Mouse (Mus musculus) myocyte (in vitro differentiated cells): ENCODE results near the gene Kcnq1.

Experiments
- CEBPB ChIP-seq: IDR thresholded peaks from 2 replicates; pipeline ENCODE4 v1.6.1; 2011; ENCODE audit warnings: mild to moderate bottlenecking, moderate library complexity; ENCODE audit not compliant: poor library complexity, insufficient read depth, severe bottlenecking
- E2F4 ChIP-seq: IDR thresholded peaks from one replicate; pipeline ENCODE4 v1.6.1; 2011; ENCODE audit warnings: mild to moderate bottlenecking, control low read depth, moderate library complexity; ENCODE audit not compliant: insufficient read depth
- MAX ChIP-seq: IDR thresholded peaks from one replicate; pipeline ENCODE4 v1.6.1; 2011; ENCODE audit warnings: low read depth, mild to moderate bottlenecking, control low read depth
- MYOD1 ChIP-seq, 3 experiments: IDR thresholded peaks; one replicate each; pipeline ENCODE4 v1.6.1; 2011; ENCODE audit warnings: control low read depth in 2 of 3, low read depth in 2 of 3, mild to moderate bottlenecking in 2 of 3, moderate library complexity in 1 of 3; ENCODE audit not compliant: insufficient read length in 2 of 3, control insufficient read depth in 1 of 3
- MYOG ChIP-seq, 3 experiments: IDR thresholded peaks; one replicate each; pipeline ENCODE4 v1.6.1; 2011; ENCODE audit warnings: control low read depth in 2 of 3, low read depth in 2 of 3, mild to moderate bottlenecking in 2 of 3; ENCODE audit not compliant: insufficient read length in 2 of 3, control insufficient read depth in 1 of 3, insufficient read depth in 1 of 3
- POLR2A ChIP-seq: IDR thresholded peaks from one replicate; pipeline ENCODE4 v1.6.1; 2011; ENCODE audit warnings: low read depth, mild to moderate bottlenecking, control low read depth, moderate library complexity; ENCODE audit not compliant: insufficient read length
- POLR2AphosphoS2 ChIP-seq: IDR thresholded peaks from one replicate; pipeline ENCODE4 v1.6.1; 2011; ENCODE audit warnings: low read depth, control low read depth; ENCODE audit not compliant: insufficient read length
- REST ChIP-seq: IDR thresholded peaks from one replicate; pipeline ENCODE4 v1.6.1; 2011; ENCODE audit warnings: mild to moderate bottlenecking, control low read depth, moderate library complexity; ENCODE audit not compliant: insufficient read depth, insufficient read length
- SRF ChIP-seq: IDR thresholded peaks from one replicate; pipeline ENCODE4 v1.6.1; 2011; ENCODE audit warnings: low read depth; ENCODE audit not compliant: control insufficient read depth, insufficient read length
- TCF12 ChIP-seq: IDR thresholded peaks from one replicate; pipeline ENCODE4 v1.6.1; 2011; ENCODE audit warnings: mild to moderate bottlenecking, control low read depth; ENCODE audit not compliant: poor library complexity, insufficient read depth, severe bottlenecking
- USF1 ChIP-seq: IDR thresholded peaks from one replicate; pipeline ENCODE4 v1.6.1; 2011; ENCODE audit warnings: low read depth, mild to moderate bottlenecking, control low read depth, moderate library complexity

DNA sequence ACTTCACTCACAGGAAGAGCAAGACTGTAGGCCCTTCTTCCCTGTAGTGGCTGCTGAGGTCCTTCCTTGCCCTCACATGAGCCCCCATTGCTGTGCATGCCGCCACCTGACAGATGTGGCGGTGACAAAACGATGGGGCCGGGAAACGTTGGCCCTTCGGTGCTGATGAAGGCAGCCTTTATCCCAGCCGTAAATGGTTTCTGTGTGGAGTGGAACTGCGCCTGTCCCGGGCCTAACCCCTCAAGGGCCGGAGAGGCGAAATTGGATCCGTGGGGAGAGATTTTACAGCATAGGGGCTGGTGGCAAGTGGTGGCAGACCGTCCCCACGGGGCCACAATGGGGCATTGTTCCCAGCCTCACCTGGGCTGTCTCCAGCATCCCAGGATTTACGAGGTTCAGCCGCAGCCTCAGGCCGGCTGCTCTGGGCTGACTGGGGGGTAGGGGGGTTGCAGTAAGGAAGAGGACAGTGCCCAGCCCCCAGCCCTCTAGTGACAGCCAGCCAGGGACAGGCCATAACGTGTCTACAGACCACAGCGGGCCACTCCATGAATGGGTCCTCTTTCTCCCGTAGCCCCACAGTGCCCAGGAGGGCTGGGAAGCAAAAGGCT lies 274.4 kb downstream of the Kcnq1 start:
- TF ChIP-seq POLR2A (no peak), TCF12 (no peak), POLR2AphosphoS2 (no peak), MAX (no peak), E2F4 (no peak), MYOG (IDR thresholded peaks at IDR 0.05; ENCODE audit: control insufficient read depth in 1 of 3, insufficient read depth in 1 of 3, insufficient read length in 2 of 3, low read depth in 2 of 3) (no peak), USF1 (no peak), CEBPB (no peak), SRF (no peak), REST (no peak), MYOD1 (IDR thresholded peaks at IDR 0.05; ENCODE audit: control insufficient read depth in 1 of 3, insufficient read length in 2 of 3, low read depth in 2 of 3) (no peak)
